Mouse (Mus musculus) MEL (cell line): ENCODE data around the gene Gpc5. TPM values are rescaled to one million over a fixed set of nuclear protein-coding genes. Genes with fewer than 3 reads are reported as not detected.

Experiments used
- DNase-seq: peaks from one replicate; pipeline ENCODE4 v3.0.0; 2011; ENCODE audit warnings: low read depth, low spot score
- H3K27ac ChIP-seq: 2 replicates; pipeline ENCODE4 v1.5.1; 2012; ENCODE audit warnings: low read depth, mild to moderate bottlenecking, control low read depth, low read length, moderate library complexity; ENCODE audit not compliant: control insufficient read depth
- H3K27me3 ChIP-seq, 2 experiments: fragments of 150-350 bp in 1 of 2; sonication (generic) in 1 of 2; 2 replicates each; pipeline ENCODE4 v1.6.1; 2012; ENCODE audit warnings: low read length in 2 of 2, mild to moderate bottlenecking in 2 of 2, improper control_type of control experiment in 1 of 2, moderate library complexity in 1 of 2; ENCODE audit not compliant: insufficient read depth in 2 of 2, control insufficient read depth in 1 of 2
- H3K36me3 ChIP-seq, 2 experiments: 2 replicates each; pipeline ENCODE4 v1.6.1; 2012 to 2014; ENCODE audit warnings: low read length in 2 of 2, improper control_type of control experiment in 1 of 2, inconsistent platforms in 1 of 2, mild to moderate bottlenecking in 1 of 2; ENCODE audit not compliant: insufficient read depth in 2 of 2, control insufficient read depth in 1 of 2
- H3K4me1 ChIP-seq, 2 experiments: fragments of 150-350 bp in 1 of 2; sonication (generic) in 1 of 2; 2 replicates each; pipeline ENCODE4 v1.6.1; 2012; ENCODE audit warnings: low read length in 2 of 2, improper control_type of control experiment in 1 of 2, mild to moderate bottlenecking in 1 of 2; ENCODE audit not compliant: insufficient read depth in 2 of 2, control insufficient read depth in 1 of 2
- H3K4me3 ChIP-seq, 2 experiments: fragments of 150-350 bp in 1 of 2; sonication (generic) in 1 of 2; 2 replicates each; pipeline ENCODE4 v1.5.1; 2012; ENCODE audit warnings: low read depth in 2 of 2, low read length in 2 of 2, mild to moderate bottlenecking in 2 of 2, moderate library complexity in 2 of 2, control low read depth in 1 of 2, improper control_type of control experiment in 1 of 2; ENCODE audit not compliant: control insufficient read depth in 1 of 2, insufficient read depth in 1 of 2
- H3K79me2 ChIP-seq: 2 replicates; pipeline ENCODE4 v1.6.1; 2012; ENCODE audit warnings: mild to moderate bottlenecking, low read length, moderate library complexity; ENCODE audit not compliant: control insufficient read depth, poor library complexity, insufficient read depth
- H3K9ac ChIP-seq: 2 replicates; pipeline ENCODE4 v1.6.1; 2012; ENCODE audit warnings: low read depth, mild to moderate bottlenecking, control low read depth, low read length, moderate library complexity; ENCODE audit not compliant: control insufficient read depth, poor library complexity, severe bottlenecking
- H3K9me3 ChIP-seq: fragments of 150-350 bp; sonication (generic); replicated peaks from 2 replicates; pipeline ENCODE4 v1.6.1; 2012; ENCODE audit warnings: mild to moderate bottlenecking, low read length, improper control_type of control experiment, moderate library complexity; ENCODE audit not compliant: insufficient read depth
- CTCF ChIP-seq, 3 experiments: IDR thresholded peaks in 2 of 3; conservative IDR thresholded peaks in 1 of 3; 2 replicates each; pipeline ENCODE4 v1.5.1; 2011 to 2012; ENCODE audit warnings: low read length in 3 of 3, low read depth in 2 of 3, mild to moderate bottlenecking in 2 of 3, improper control_type of control experiment in 1 of 3, inconsistent platforms in 1 of 3, mixed read lengths in 1 of 3, moderate library complexity in 1 of 3; ENCODE audit not compliant: control insufficient read depth in 1 of 3, insufficient read depth in 1 of 3, poor library complexity in 1 of 3, severe bottlenecking in 1 of 3
- E2F4 ChIP-seq: IDR thresholded peaks from 2 replicates; pipeline ENCODE4 v1.6.1; 2011; ENCODE audit warnings: low read depth, low read length, improper control_type of control experiment, borderline replicate concordance
- ELF1 ChIP-seq: IDR thresholded peaks from 2 replicates; pipeline ENCODE4 v1.6.1; 2014; ENCODE audit warnings: low read depth, mild to moderate bottlenecking, inconsistent platforms, low read length, improper control_type of control experiment, moderate library complexity
- ETS1 ChIP-seq: IDR thresholded peaks from 2 replicates; pipeline ENCODE4 v1.6.1; 2012; ENCODE audit warnings: low read depth, mild to moderate bottlenecking, inconsistent platforms, low read length, improper control_type of control experiment, moderate library complexity
- GATA1 ChIP-seq: IDR thresholded peaks from 2 replicates; pipeline ENCODE4 v1.6.1; 2011; ENCODE audit warnings: low read depth, low read length, improper control_type of control experiment
- HCFC1 ChIP-seq: IDR thresholded peaks from 2 replicates; pipeline ENCODE4 v1.6.1; 2012; ENCODE audit warnings: low read depth, mild to moderate bottlenecking, inconsistent platforms, low read length, improper control_type of control experiment, moderate library complexity
- KAT2A ChIP-seq: conservative IDR thresholded peaks from 2 replicates; pipeline ENCODE4 v1.6.1; 2012; ENCODE audit warnings: low read depth, low read length, improper control_type of control experiment, inconsistent platforms
- MAZ ChIP-seq: IDR thresholded peaks from 2 replicates; pipeline ENCODE4 v1.6.1; 2012; ENCODE audit warnings: low read depth, mild to moderate bottlenecking, inconsistent platforms, low read length, improper control_type of control experiment
- MEF2A ChIP-seq: IDR thresholded peaks from 2 replicates; pipeline ENCODE4 v1.6.1; 2014; ENCODE audit warnings: low read depth, mild to moderate bottlenecking, inconsistent platforms, low read length, improper control_type of control experiment; ENCODE audit not compliant: poor library complexity, insufficient replicate concordance, severe bottlenecking; ENCODE audit errors: extremely low read depth
- MXI1 ChIP-seq: IDR thresholded peaks from 2 replicates; pipeline ENCODE4 v1.6.1; 2011; ENCODE audit warnings: mild to moderate bottlenecking, low read depth, low read length, improper control_type of control experiment
- MYC ChIP-seq: IDR thresholded peaks from 2 replicates; pipeline ENCODE4 v1.6.1; 2011; ENCODE audit warnings: low read depth, mild to moderate bottlenecking, low read length, improper control_type of control experiment, moderate library complexity
- NELFE ChIP-seq: IDR thresholded peaks from 2 replicates; pipeline ENCODE4 v1.6.1; 2011; ENCODE audit warnings: low read depth, low read length, improper control_type of control experiment
- NRF1 ChIP-seq: IDR thresholded peaks from 2 replicates; pipeline ENCODE4 v1.6.1; 2014; ENCODE audit warnings: low read depth, mild to moderate bottlenecking, inconsistent platforms, low read length, improper control_type of control experiment, moderate library complexity; ENCODE audit not compliant: poor library complexity, insufficient read depth, severe bottlenecking
- POLR2AphosphoS2 ChIP-seq: IDR thresholded peaks from 2 replicates; pipeline ENCODE4 v1.6.1; 2011; ENCODE audit warnings: low read length, improper control_type of control experiment
- RAD21 ChIP-seq: IDR thresholded peaks from 2 replicates; pipeline ENCODE4 v1.6.1; 2011; ENCODE audit warnings: mild to moderate bottlenecking, low read depth, low read length, improper control_type of control experiment
- RCOR1 ChIP-seq: IDR thresholded peaks from 2 replicates; pipeline ENCODE4 v1.6.1; 2012; ENCODE audit warnings: low read depth, mild to moderate bottlenecking, inconsistent platforms, low read length, improper control_type of control experiment
- SIN3A ChIP-seq: IDR thresholded peaks from 2 replicates; pipeline ENCODE4 v1.6.1; 2012; ENCODE audit warnings: low read length, improper control_type of control experiment, inconsistent platforms
- SMC3 ChIP-seq: IDR thresholded peaks from 2 replicates; pipeline ENCODE4 v1.6.1; 2011; ENCODE audit warnings: low read depth, low read length, improper control_type of control experiment
- TCF12 ChIP-seq: IDR thresholded peaks from 2 replicates; pipeline ENCODE4 v1.6.1; 2014; ENCODE audit warnings: low read depth, mild to moderate bottlenecking, inconsistent platforms, low read length, improper control_type of control experiment, moderate library complexity
- UBTF ChIP-seq: IDR thresholded peaks from 2 replicates; pipeline ENCODE4 v1.6.1; 2012; ENCODE audit warnings: low read depth, mild to moderate bottlenecking, inconsistent platforms, low read length, improper control_type of control experiment, moderate library complexity, borderline replicate concordance; ENCODE audit not compliant: insufficient read depth
- USF1 ChIP-seq: IDR thresholded peaks from 2 replicates; pipeline ENCODE4 v1.6.1; 2014; ENCODE audit warnings: low read depth, mild to moderate bottlenecking, inconsistent platforms, low read length, improper control_type of control experiment, moderate library complexity
- USF2 ChIP-seq, 2 experiments: IDR thresholded peaks; 2 replicates each; pipeline ENCODE4 v1.6.1; 2011 to 2012; ENCODE audit warnings: improper control_type of control experiment in 2 of 2, low read length in 2 of 2, borderline replicate concordance in 1 of 2, inconsistent platforms in 1 of 2, low read depth in 1 of 2, mild to moderate bottlenecking in 1 of 2; ENCODE audit not compliant: insufficient read depth in 1 of 2
- ZC3H11A ChIP-seq: IDR thresholded peaks from 2 replicates; pipeline ENCODE4 v1.6.1; 2012; ENCODE audit warnings: low read depth, mild to moderate bottlenecking, inconsistent platforms, low read length, improper control_type of control experiment
- ZMIZ1 ChIP-seq: IDR thresholded peaks from 2 replicates; pipeline ENCODE4 v1.6.1; 2012; ENCODE audit warnings: low read depth, mild to moderate bottlenecking, inconsistent platforms, low read length, improper control_type of control experiment, moderate library complexity
- ZNF384 ChIP-seq: IDR thresholded peaks from 2 replicates; pipeline ENCODE4 v1.6.1; 2012; ENCODE audit warnings: low read depth, mild to moderate bottlenecking, inconsistent platforms, low read length, improper control_type of control experiment
- polyA plus RNA-seq, 2 experiments: library from polyadenylated mRNA; stranded (reverse) in 1 of 2; unstranded in 1 of 2; fragments of >175 nt in 1 of 2; fragments of >200 nt in 1 of 2; gene quantifications; 2 replicates each; pipeline versions ENCODE4 v1.2.1 to v1.2.4; 2012; ENCODE audit warnings: low replicate concordance in 2 of 2, low read depth in 1 of 2; ENCODE audit not compliant: insufficient read length in 2 of 2, insufficient read depth in 1 of 2, missing spikeins in 1 of 2
- total RNA-seq: library from RNA; depleted of rRNA; stranded (reverse); fragments of 300-350 nt; gene quantifications from 2 replicates; pipeline ENCODE4 v1.2.3, GENCODE M21; 2012

Gpc5 gene
- total and polyA plus RNA-seq, 3 experiments: not detected

DNA sequence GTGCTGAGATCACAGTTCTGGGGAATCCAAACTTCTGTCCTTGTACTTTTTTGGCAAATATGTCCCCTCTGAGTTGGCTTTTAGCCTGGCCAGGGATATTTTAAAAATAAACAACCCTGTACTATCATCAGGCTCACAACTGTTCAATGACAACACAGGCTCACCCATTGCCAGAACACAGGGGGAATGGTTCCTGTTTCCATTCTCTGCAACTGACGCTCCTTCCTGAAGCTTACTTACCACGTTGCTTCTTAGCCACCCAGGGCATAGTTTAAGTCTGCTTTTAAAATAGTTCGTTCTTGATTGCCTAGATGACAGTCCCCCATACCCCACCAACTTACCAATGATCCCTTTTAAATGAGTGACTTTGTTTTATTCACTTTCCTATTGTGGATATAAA, 299.8 kb downstream of the Gpc5 start:
- DNase-seq: no peak
- Histone ChIP-seq H3K79me2 (no peaks in the 10 kb centered on the region), H3K4me1 (no peaks in the 10 kb centered on the region), H3K36me3 (no peaks in the 10 kb centered on the region), H3K9me3 (no peaks in the 10 kb centered on the region), H3K9ac (no peak overlapping the region), H3K27ac (no peak overlapping the region), H3K27me3 (no peaks in the 10 kb centered on the region), H3K4me3 (no peak overlapping the region)
- TF ChIP-seq TCF12 (no peak), NELFE (no peak), MEF2A (no peak), ZNF384 (no peak), RAD21 (no peak), SMC3 (no peak), GATA1 (no peak)

DNA sequence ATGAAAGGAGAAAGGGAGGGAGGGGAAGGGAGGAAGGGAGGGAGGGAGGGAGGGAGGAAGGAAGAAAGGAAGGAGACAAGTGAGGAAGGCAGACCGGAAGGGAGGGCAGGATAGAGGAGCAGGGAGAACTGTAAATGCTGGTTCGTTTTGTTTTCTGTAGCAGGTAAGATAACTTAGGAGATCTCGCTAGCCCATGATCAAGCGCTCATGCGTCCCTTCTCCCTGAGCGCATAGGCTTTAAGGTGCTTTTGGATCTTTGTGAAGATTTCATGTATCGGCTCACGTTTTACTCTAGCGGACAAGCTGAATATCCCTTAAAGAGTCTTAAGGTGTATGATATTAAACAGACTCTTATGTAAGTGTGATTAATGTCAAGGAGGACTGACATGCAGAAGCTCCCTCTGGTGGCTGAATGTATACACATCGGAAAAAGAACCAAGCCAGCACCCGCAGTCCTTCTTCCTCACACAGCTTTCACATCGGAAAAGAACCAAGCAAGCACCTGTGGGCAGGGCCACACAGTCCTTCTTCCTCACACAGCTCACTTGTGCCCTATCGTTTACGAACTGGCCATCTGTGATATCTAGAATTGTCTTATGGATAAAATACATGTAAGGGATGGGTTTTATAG, 301.0 kb downstream of the Gpc5 start:
- Histone ChIP-seq H3K9ac (no peak overlapping the region), H3K4me3 (no peak overlapping the region), H3K27me3 (no peaks in the 10 kb centered on the region), H3K4me1 (no peaks in the 10 kb centered on the region), H3K79me2 (no peaks in the 10 kb centered on the region), H3K36me3 (no peaks in the 10 kb centered on the region), H3K27ac (no peak overlapping the region), H3K9me3 (no peaks in the 10 kb centered on the region)
- TF ChIP-seq RCOR1 (no peak), NELFE (no peak), ZC3H11A (peak; percentile 30; the same call in 1 of the 2 replicates), SMC3 (peak; percentile 69), MXI1 (no peak), MAZ (no peak), USF2 (IDR thresholded peaks at IDR 0.05; ENCODE audit: borderline replicate concordance in 1 of 2, insufficient read depth in 1 of 2, low read depth in 1 of 2, low read length in 2 of 2) (no peak), MYC (no peak), RAD21 (peak; percentile 44), CTCF (IDR thresholded peaks at IDR 0.05 in 2 of 3, conservative IDR thresholded peaks at IDR 0.05 in 1 of 3; ENCODE audit: control insufficient read depth in 1 of 3, insufficient read depth in 1 of 3, low read depth in 2 of 3, low read length in 3 of 3, poor library complexity in 1 of 3, severe bottlenecking in 1 of 3) (peak in 2 of 3 experiments; percentile 34 to 57; a peak in 3 of 6 replicates), KAT2A (no peak), ZMIZ1 (no peak), SIN3A (no peak), ZNF384 (no peak), POLR2AphosphoS2 (no peak), USF1 (no peak), ETS1 (no peak), ELF1 (no peak), NRF1 (no peak), E2F4 (no peak), TCF12 (no peak), HCFC1 (no peak), UBTF (no peak)
- peak; percentile 27 for DNase-seq
